Mouse (Mus musculus) limb, embryonic 15.5 days (tissue): ENCODE measurements at regions not wholly inside any gene's neighbourhood (a gene's known extent, or its start where the extent isn't known, plus 50 kb on each side); places are given as distances from the start of the nearest gene placed in this dataset.
"Not testable (repeated sequence)": the region's sequence is repeated elsewhere in the genome, so short reads cannot be mapped to it uniquely, and the experiment has no call there.

Source experiments
- ATAC-seq: fragments of 200-750 bp; cut with Nextera tagmentation; 2 replicates; pipeline ENCODE4 v1.8.0; 2017; ENCODE audit warnings: low read depth, moderate TSS enrichment; ENCODE audit not compliant: insufficient number of reproducible peaks, low FRiP score, low TSS enrichment
- H3K27ac ChIP-seq: fragments of 300-500 bp; sonication (generic); 2 replicates; pipeline ENCODE4 v1.5.1; 2015; ENCODE audit warnings: moderate library complexity, mild to moderate bottlenecking, inconsistent platforms
- H3K27me3 ChIP-seq: fragments of 300-500 bp; sonication (generic); 2 replicates; pipeline ENCODE4 v1.6.1; 2015; ENCODE audit warnings: inconsistent platforms
- H3K36me3 ChIP-seq: fragments of 300-500 bp; sonication (generic); 2 replicates; pipeline ENCODE4 v1.6.1; 2015; ENCODE audit warnings: inconsistent platforms
- H3K4me1 ChIP-seq: fragments of 300-500 bp; sonication (generic); 2 replicates; pipeline ENCODE4 v1.6.1; 2015; ENCODE audit warnings: inconsistent platforms
- H3K4me2 ChIP-seq: fragments of 300-500 bp; sonication (generic); 2 replicates; pipeline ENCODE4 v1.6.1; 2015; ENCODE audit warnings: mild to moderate bottlenecking, inconsistent platforms
- H3K4me3 ChIP-seq: fragments of 300-500 bp; sonication (generic); 2 replicates; pipeline ENCODE4 v1.5.1; 2015; ENCODE audit warnings: mild to moderate bottlenecking, inconsistent platforms
- H3K9ac ChIP-seq: fragments of 300-500 bp; sonication (generic); 2 replicates; pipeline ENCODE4 v1.6.1; 2015; ENCODE audit warnings: inconsistent platforms
- H3K9me3 ChIP-seq: fragments of 300-500 bp; sonication (generic); 2 replicates; pipeline ENCODE4 v1.6.1; 2016; ENCODE audit warnings: inconsistent platforms
- WGBS: fragments of 180-500 bp; shearing (Covaris S2); methylation state at CpG from one replicate; pipeline ENCODE4 v1.1.7; 2015; 5-methylcytosine and 5-hydroxymethylcytosine counted together

DNA sequence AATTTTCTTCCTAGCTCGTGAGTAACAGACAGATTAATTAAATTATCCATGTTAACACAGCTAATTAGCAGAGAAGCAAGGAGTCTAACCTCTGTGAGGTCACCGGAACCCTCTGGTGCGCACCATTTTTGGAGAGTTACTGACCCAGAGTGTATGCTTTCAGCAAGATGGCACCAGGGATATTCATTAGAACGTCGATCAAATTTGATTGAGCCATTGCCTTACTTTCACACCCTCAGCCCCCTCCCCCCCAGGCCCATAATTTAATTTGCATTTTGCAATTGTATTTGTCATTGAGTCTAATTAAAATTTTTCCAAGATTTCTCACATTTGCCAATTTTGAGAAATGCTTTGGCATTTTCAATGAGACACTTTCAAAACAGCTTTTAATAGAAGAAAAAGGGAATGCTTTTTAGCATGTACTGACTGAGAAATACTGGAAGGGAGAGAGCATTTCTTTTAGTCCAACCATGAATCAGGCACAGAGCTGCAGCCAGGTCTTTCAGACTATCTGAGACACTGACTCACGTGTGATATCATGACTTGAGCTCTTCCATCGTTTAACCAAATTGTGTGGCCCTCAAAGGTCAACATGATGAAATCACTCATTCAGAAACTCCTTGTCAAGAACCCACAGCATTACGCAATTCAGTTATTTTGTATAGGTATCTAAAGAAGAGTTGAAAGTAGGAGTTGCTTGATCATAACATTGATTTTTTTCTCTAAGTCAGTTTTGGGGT lies 198.6 kb downstream of the Fam198b start:
- H3K36me3 ChIP-seq = no peaks in the 10 kb centered on the region
- H3K4me2 ChIP-seq = no peak overlapping the region
- ATAC-seq = no peak
- no peaks in the 10 kb centered on the region for H3K9me3 ChIP-seq
- H3K27ac ChIP-seq = no peak overlapping the region
- H3K4me3 ChIP-seq = no peak overlapping the region
- no peak overlapping the region for H3K9ac ChIP-seq
- WGBS = 82% methylated on average over 8 of the region's 8 CpGs
- H3K4me1 ChIP-seq = no peaks in the 10 kb centered on the region
- H3K27me3 ChIP-seq = no peaks in the 10 kb centered on the region

DNA sequence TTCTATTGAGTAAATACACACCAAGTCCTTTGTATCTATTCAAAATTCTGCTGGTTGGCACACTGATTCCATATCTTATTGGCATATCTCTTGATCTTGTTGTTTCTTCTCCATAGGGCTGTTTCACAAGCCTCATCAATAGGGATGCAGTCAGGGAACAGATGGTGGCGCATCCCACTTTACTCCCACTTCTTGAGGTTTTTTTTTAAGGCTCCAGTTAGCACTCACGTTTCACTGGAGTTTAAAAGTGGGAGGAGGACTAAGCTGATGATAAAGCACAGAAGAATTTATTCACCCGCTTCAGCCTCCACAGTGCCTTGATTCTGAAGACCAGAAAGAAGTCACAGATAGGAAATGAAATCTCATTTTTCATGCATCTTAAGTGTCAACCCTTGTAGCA lies 199.8 kb downstream of the Fam198b start:
- H3K27me3 ChIP-seq = no peaks in the 10 kb centered on the region
- H3K4me1 ChIP-seq = no peaks in the 10 kb centered on the region
- H3K9ac ChIP-seq = no peak overlapping the region
- H3K4me3 ChIP-seq = no peak overlapping the region
- no peak overlapping the region for H3K27ac ChIP-seq
- H3K4me2 ChIP-seq = no peak overlapping the region
- no peaks in the 10 kb centered on the region for H3K9me3 ChIP-seq
- no peak for ATAC-seq
- WGBS = 68% methylated on average over 3 of the region's 3 CpGs
- no peaks in the 10 kb centered on the region for H3K36me3 ChIP-seq

DNA sequence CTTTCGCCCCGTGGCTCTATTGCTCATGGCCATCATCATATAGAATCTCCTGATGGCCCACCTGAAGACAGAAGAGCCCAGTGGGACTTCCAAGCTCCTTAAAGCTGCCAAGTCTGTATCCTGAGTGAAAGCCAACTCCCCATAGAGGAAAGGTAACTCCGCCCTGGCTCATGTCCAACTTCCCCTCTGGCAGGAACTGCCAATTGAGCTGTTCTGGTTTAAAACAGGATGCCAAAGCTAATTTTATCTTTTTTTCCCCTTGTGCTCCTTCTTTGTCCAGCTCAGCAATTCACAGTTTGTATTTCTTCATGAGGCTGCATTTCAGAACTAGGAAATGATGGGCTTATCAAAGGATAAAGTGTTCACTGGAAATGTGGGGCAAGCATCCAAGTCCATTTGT lies 215.3 kb downstream of the Fam198b start:
- Histone ChIP-seq H3K27me3 (no peaks in the 10 kb centered on the region), H3K4me2 (no peak overlapping the region), H3K36me3 (no peaks in the 10 kb centered on the region), H3K27ac (no peak overlapping the region), H3K4me1 (0 out of 2 replicates have a peak, but pooled peaks cover 3% of the 10 kb centered on the region), H3K4me3 (no peak overlapping the region), H3K9ac (no peak overlapping the region), H3K9me3 (no peaks in the 10 kb centered on the region)
- ATAC-seq = no peak
- 71% methylated on average over 3 of the region's 3 CpGs for WGBS

DNA sequence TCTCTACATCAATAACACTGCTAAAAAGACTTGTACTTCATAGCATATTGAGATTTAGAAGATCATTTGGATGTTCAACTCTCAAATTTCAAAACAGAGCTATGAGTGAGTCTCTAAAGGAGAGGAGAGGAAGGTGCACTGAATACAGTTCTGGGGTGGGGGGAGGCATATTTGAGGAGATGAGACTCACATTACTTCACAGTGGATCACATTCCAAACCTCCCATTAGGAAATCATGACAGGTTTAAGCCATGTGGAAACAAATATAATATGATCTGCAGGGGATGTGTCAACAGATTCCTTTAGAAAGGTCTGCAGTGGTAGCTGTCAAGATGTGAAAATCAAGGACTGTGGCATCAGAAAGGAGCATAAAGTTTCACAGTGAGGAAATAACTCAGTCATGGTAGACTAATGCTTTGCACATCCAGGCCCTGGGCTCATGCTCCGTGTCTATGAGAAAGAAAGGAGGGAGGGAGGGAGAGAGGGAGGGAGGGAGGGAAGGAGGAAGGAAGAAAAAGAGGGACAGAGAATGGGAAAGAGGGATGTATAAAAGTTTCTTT lies 235.9 kb downstream of the Fam198b start:
- Histone ChIP-seq H3K27me3 (no peaks in the 10 kb centered on the region), H3K9ac (no peak overlapping the region), H3K27ac (no peak overlapping the region), H3K36me3 (no peaks in the 10 kb centered on the region), H3K4me1 (no peaks in the 10 kb centered on the region), H3K9me3 (no peaks in the 10 kb centered on the region), H3K4me3 (no peak overlapping the region), H3K4me2 (no peak overlapping the region)
- no peak for ATAC-seq
- 47% methylated on average over 1 of the region's 1 CpGs for WGBS

DNA sequence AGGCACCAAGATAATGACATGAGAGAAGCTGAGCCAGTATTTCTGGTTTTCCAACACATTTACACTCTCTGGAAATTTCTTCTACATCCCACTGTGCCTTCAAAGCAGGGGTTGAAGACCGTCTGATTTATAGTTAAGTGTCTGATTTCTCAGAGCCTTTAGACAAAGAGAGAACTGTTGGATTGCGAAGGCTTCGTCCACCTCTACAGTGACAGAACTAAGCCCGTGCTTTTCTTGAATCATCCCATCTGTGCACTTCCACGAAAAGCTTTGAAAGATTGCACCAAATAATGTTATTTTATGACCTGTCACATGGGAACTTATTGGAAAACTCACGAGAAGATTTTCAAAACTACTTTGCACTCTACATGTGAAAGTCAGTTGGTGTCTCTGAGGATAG lies 239.3 kb downstream of the Fam198b start:
- Histone ChIP-seq H3K4me1 (no peaks in the 10 kb centered on the region), H3K4me3 (no peak overlapping the region), H3K27ac (no peak overlapping the region), H3K36me3 (no peaks in the 10 kb centered on the region), H3K4me2 (no peak overlapping the region), H3K9me3 (no peaks in the 10 kb centered on the region), H3K9ac (no peak overlapping the region), H3K27me3 (no peaks in the 10 kb centered on the region)
- ATAC-seq = no peak
- 49% methylated on average over 6 of the region's 6 CpGs for WGBS

DNA sequence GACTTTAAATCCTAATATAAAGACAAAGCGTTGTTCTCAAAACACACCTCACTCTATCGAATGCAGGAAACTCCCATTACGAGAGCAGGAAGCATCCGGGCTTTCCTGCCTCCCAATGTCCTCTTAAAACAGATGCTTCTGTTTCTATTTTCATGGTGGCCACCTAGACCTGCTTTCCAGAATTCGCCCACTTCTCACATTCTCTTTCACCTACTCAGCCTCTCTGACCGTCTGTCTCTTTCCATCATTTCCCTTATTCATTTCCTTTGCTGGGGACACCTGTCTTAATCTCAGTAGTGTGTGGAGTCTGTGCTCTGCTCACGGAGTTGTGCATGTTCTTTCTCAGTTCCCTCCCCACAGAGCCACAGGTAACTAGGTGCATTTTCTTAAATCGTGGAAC lies 240.3 kb downstream of the Fam198b start:
- no peaks in the 10 kb centered on the region for H3K27me3 ChIP-seq
- no peak overlapping the region for H3K9ac ChIP-seq
- no peak overlapping the region for H3K27ac ChIP-seq
- no peak overlapping the region for H3K4me2 ChIP-seq
- no peak for ATAC-seq
- no peaks in the 10 kb centered on the region for H3K4me1 ChIP-seq
- 73% methylated on average over 8 of the region's 8 CpGs for WGBS
- H3K9me3 ChIP-seq = no peaks in the 10 kb centered on the region
- H3K4me3 ChIP-seq = no peak overlapping the region
- H3K36me3 ChIP-seq = no peaks in the 10 kb centered on the region

DNA sequence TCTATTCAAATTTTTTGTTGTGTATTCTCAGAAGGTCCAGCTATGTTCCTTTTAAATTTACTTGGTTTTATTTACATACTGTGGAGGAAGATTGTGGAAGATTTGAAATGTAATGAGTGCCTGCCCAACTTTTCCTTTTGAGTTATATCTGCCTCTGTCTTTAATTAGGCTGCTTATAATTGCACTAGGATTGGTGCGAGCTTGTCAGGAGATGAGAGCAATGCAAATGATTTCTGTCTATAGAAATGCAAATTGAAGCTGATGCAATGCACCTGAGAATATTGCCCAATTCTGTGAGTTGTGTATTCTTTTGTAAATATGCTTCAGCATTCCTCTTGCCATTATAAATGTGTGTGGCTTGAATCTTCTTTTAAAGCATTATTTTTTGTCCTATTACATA lies 257.4 kb downstream of the Fam198b start:
- Histone ChIP-seq H3K4me2 (no peak overlapping the region), H3K27ac (no peak overlapping the region), H3K36me3 (no peaks in the 10 kb centered on the region), H3K4me1 (no peaks in the 10 kb centered on the region), H3K9ac (no peak overlapping the region), H3K4me3 (no peak overlapping the region), H3K9me3 (no peaks in the 10 kb centered on the region), H3K27me3 (no peaks in the 10 kb centered on the region)
- ATAC-seq = no peak
- WGBS = 56% methylated on average over 1 of the region's 1 CpGs

DNA sequence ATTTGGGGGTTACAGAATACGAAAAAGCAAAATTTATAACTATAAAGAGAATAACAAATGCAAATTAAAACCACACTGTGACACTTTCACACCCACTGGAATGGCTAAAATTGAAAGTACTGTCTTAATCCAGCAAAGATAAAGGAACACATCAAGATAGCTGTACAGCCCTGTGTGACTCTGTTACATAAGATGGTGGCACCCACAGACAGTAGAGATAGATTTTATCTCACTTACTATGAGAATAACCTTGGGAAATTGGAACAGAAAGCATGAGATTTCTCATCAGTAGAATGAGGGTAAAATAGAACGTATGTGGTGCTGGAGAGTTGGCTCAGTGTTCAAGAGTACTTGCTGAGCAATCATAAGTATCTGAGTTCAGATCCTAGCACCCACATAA lies 276.1 kb downstream of the Fam198b start:
- ATAC-seq = no peak
- Histone ChIP-seq H3K27me3 (no peaks in the 10 kb centered on the region), H3K9me3 (no peaks in the 10 kb centered on the region), H3K4me1 (no peaks in the 10 kb centered on the region), H3K4me3 (no peak overlapping the region), H3K36me3 (no peaks in the 10 kb centered on the region), H3K27ac (no peak overlapping the region), H3K4me2 (no peak overlapping the region), H3K9ac (no peak overlapping the region)
- WGBS = 72% methylated on average over 2 of the region's 2 CpGs

DNA sequence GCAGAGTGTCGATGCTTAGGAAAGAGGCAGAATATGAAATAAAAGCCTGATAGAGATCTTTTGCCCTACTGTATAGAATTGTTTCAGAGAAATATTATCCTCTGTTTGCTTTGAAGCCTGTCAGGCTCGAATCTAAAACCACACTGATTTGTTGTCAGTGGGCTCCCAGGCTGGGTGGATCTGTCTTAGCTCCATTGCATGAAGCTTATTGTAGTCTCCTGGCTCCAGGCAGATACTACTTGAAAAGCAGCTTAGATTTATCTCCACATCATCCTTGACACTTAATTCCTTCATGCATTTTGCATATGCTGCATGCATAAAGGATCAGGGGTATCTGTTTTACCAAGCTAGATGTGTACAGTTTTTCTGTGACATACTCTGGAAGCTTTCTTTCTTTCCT lies 297.4 kb downstream of the Fam198b start:
- Histone ChIP-seq H3K4me3 (no peak overlapping the region), H3K4me1 (no peaks in the 10 kb centered on the region), H3K27ac (no peak overlapping the region), H3K36me3 (no peaks in the 10 kb centered on the region), H3K9me3 (no peaks in the 10 kb centered on the region), H3K9ac (no peak overlapping the region), H3K27me3 (no peaks in the 10 kb centered on the region), H3K4me2 (no peak overlapping the region)
- ATAC-seq = no peak
- WGBS = 64% methylated on average over 2 of the region's 2 CpGs

DNA sequence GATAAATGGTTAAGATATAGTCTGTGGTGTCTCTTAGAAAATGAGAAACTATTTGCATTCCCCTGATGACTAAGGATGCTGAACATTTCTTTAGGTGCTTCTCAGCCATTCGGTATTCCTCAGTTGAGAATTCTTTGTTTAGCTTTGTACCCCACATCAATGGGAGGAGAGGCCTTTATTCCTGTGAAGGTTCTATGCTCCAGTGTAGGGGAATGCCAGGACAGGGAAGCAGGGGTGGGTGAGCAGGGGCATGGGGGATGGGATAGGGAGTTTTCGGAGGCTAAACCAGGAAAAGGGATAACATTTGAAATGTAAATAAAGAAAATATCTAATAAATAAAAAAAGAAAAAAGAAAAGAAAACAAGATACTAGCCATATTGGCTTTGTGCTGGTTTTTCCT lies 297.8 kb downstream of the Fam198b start:
- ATAC-seq, H3K4me1 ChIP-seq, H3K4me2 ChIP-seq, H3K27me3 ChIP-seq, H3K36me3 ChIP-seq, H3K27ac ChIP-seq, H3K9me3 ChIP-seq, H3K9ac ChIP-seq, H3K4me3 ChIP-seq: not testable (repeated sequence)
- WGBS = 74% methylated on average over 2 of the region's 2 CpGs

DNA sequence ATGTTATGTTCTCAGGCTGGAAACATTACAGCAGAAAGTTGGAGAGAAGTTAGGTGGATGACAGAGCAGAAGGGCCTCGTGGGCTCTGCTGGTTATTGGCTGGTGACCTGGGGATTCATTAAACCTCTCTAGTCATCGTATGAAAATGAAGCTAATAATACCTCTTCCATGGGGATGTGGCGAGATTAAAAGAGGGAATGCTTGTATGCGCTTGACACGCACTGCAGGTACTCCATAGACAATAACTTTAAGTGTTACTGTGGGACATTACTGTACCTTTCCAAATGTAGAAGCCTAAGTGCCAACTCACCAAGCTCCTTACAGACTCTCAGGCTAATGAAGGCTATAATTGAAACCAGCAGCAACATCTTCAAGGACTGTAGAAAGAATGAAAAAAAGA lies 303.1 kb downstream of the Fam198b start:
- Histone ChIP-seq H3K36me3 (no peaks in the 10 kb centered on the region), H3K9me3 (no peaks in the 10 kb centered on the region), H3K4me2 (no peak overlapping the region), H3K27ac (no peak overlapping the region), H3K27me3 (no peaks in the 10 kb centered on the region), H3K4me3 (no peak overlapping the region), H3K9ac (no peak overlapping the region), H3K4me1 (no peaks in the 10 kb centered on the region)
- ATAC-seq = no peak
- WGBS = 58% methylated on average over 5 of the region's 5 CpGs

DNA sequence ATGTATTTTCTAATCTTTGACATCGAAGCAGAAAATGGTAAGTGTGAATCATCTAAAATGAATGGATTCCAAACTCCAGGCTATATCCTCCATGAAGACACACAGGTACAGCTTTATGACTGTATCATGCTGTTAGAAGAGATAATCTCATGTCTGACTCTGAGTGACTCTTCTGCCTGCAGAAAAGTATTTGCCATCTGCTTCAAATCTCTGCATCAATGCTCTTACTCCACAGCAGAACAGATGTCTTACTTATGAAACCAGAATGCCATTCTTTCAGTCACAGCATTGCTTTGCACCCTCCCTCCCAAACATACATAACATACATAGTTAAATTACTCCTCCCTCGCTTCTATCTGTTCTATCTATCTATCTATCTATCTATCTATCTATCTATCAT lies 316.6 kb downstream of the Fam198b start:
- WGBS = 78% methylated on average over 2 of the region's 2 CpGs
- H3K4me2 ChIP-seq = no peak overlapping the region
- no peaks in the 10 kb centered on the region for H3K9me3 ChIP-seq
- H3K4me1 ChIP-seq = no peaks in the 10 kb centered on the region
- no peak for ATAC-seq
- no peaks in the 10 kb centered on the region for H3K36me3 ChIP-seq
- H3K9ac ChIP-seq = no peak overlapping the region
- no peaks in the 10 kb centered on the region for H3K27me3 ChIP-seq
- no peak overlapping the region for H3K4me3 ChIP-seq
- H3K27ac ChIP-seq = no peak overlapping the region

DNA sequence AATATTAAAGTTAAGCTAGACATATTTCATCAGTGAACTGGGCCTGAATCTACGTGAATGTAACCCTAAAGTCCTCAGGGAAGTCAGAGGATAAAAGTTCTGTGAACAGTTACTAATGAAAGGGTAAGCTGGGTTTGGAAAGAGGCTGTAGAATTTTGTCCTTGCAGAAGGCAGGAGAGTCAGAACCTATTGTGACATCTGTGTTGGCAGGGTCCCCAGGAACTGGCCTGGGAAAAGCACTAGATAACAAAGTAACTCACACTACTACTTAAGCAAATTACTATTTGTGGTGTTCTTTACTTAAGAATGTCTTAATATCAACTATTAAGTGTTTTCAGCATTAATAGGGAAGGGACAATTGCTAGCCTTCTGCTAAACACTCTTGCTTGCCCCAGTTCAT lies 320.5 kb downstream of the Fam198b start:
- WGBS = 67% methylated on average over 1 of the region's 1 CpGs
- H3K9me3 ChIP-seq = no peaks in the 10 kb centered on the region
- H3K27me3 ChIP-seq = no peaks in the 10 kb centered on the region
- no peaks in the 10 kb centered on the region for H3K36me3 ChIP-seq
- H3K9ac ChIP-seq = no peak overlapping the region
- no peak overlapping the region for H3K27ac ChIP-seq
- no peak overlapping the region for H3K4me2 ChIP-seq
- H3K4me3 ChIP-seq = no peak overlapping the region
- ATAC-seq = no peak
- no peaks in the 10 kb centered on the region for H3K4me1 ChIP-seq
